In the genomic region with DNA sequence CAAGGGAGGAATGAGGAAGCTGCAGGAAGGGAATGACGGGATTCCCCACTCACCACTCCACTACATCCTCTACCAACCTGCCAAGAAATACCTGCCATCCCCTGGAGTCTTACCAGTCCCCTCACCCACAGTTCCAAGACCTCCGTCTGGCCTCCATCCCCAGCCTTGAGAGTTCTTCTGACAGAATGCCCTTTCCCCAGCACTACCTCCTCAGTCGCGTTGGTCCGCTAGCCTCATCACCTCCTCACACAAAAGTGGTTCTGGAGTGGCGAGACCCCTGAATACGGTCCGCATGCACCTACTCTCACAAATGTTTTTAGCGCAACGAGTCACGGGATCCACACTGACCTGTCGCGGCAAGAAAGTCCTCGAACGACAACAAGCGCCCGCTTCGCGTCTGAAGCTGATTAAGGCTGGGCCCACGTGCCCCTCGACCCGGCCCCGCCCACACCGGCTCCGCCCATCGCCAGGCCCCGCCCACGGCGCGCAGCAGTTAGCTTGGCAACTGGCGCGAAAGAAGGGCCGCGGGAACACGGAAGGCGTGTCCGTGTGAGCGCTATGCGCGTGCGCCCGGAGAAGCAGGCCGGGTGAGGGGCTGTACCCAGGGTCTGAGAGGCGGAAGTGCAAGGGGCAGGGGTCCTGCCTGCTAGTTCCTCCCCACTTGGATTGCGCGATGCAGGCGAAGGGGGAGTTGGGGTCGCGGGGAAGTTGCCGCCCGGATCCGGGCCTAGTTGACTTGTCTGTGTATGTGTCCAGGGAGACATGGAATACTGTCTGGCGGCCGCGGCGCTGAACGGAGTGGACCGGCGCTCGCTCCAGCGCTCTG, we compare ENCODE assay signal across 8 mouse cellular contexts. TPM values are rescaled to one million over a fixed set of nuclear protein-coding genes. Genes with fewer than 3 reads are reported as not detected.
DNase-seq lines count a peak whose midpoint lies in the region; ATAC-seq lines count a peak whose summit lies in the region.

A gene (minus strand): TSS at position 416 of the 826 bp plus-strand sequence.
A gene (plus strand): TSS at position 501 of the 826 bp plus-strand sequence.

- under 1% methylated on average over 61 of the region's 61 CpGs for WGBS in hindbrain, embryonic 16.5 days
- WGBS in macrophage (ENCODE audit: missing documents): 3% methylated on average over 59 of the region's 61 CpGs

- peak within 1 kb of the TSS; percentile 89 for H3K4me2 ChIP-seq in hindbrain, embryonic 16.5 days (ENCODE audit: low read length)

- H3K27ac ChIP-seq in hindbrain, embryonic 16.5 days (ENCODE audit: low read depth, low read length): peak within 1 kb of the TSS; percentile 76
- peak within 1 kb of the TSS; percentile 33 for H3K27ac ChIP-seq in macrophage

- no peaks in the 10 kb centered on the region for H3K4me1 ChIP-seq in hindbrain, embryonic 16.5 days (ENCODE audit: control insufficient read depth, insufficient read depth, low read depth, low read length)

- peak; percentile 97 for ATAC-seq in hindbrain, embryonic 16.5 days

- no peaks in the 10 kb centered on the region for H3K79me2 ChIP-seq in macrophage (ENCODE audit: inconsistent target)

- H3K9ac ChIP-seq in hindbrain, embryonic 16.5 days (ENCODE audit: low read depth, low read length): peak within 1 kb of the TSS; percentile 80

- H3K4me3 ChIP-seq in hindbrain, embryonic 16.5 days (ENCODE audit: low read length): peak within 1 kb of the TSS; percentile 75
- peak within 1 kb of the TSS; percentile 72 for H3K4me3 ChIP-seq in macrophage (ENCODE audit: inconsistent target)

- H3K9me3 ChIP-seq in hindbrain, embryonic 16.5 days (ENCODE audit: control insufficient read depth, low read length): no peaks in the 10 kb centered on the region

- H3K27me3 ChIP-seq in hindbrain, embryonic 16.5 days (replicated peaks; ENCODE audit: control insufficient read depth, insufficient read depth, low read length): no peaks in the 10 kb centered on the region

- no peaks in the 10 kb centered on the region for H3K36me3 ChIP-seq in hindbrain, embryonic 16.5 days (ENCODE audit: control insufficient read depth, insufficient read depth, low read length)
- H3K36me3 ChIP-seq in macrophage (ENCODE audit: inconsistent target): no peaks in the 10 kb centered on the region

- peak; percentile 96 for DNase-seq in WW6 (ENCODE audit: low read depth, low spot score)
- DNase-seq in cerebellum, postnatal 4 days (ENCODE audit: low spot score in 2 of 2): peak; percentile 89 to 96
- peak; percentile 96 for DNase-seq in gastrocnemius, adult 18-20 months (ENCODE audit: low spot score)
- peak; percentile 89 to 93 for DNase-seq in left cerebral cortex, adult 18-20 months (ENCODE audit: low spot score in 2 of 2)
- DNase-seq in right cerebral cortex, adult 18-20 months: peak; percentile 94
- peak; percentile 91 for DNase-seq in urinary bladder, postnatal 10 days (ENCODE audit: low spot score)

RNA-seq across cellular contexts. Expression of the first gene that starts in this region (rescaled TPM):
- total RNA-seq in gastrocnemius, adult 18-20 months (2021): 1 to 10 TPM; 6.0 to 8.2 TPM
- polyA plus RNA-seq in hindbrain, embryonic 16.5 days (2015; fragmentation: Nextera tagmentation; extraction: Ambion mirVana): 21.3 and 27.5 TPM in 2 replicates
- total RNA-seq in left cerebral cortex, adult 18-20 months (2021): 10 to 100 TPM; 17.8 to 21.5 TPM
- total RNA-seq in macrophage (2018; cell fraction: chromatin; rRNA removed): 10 to 100 TPM in 1 of 26 experiments, 1 to 10 TPM in 19, under 1 TPM in 5, not detected in 1; 0.37 to 10.2 (median 2.6) TPM
- 1 to 10 TPM in 14 of 26 experiments, under 1 TPM in 12; 0.28 to 2.5 (median 1.1) TPM for total RNA-seq in macrophage (2018; cell fraction: cytosol; rRNA removed)
- 1 to 10 TPM in 20 of 26 experiments, under 1 TPM in 6; 0.33 to 8.6 (median 2.2) TPM for total RNA-seq in macrophage (2018; cell fraction: nucleus; rRNA removed)
- polyA plus RNA-seq in macrophage (2018): 0.98 to 1.8 TPM (median 1.3 TPM) in 3 replicates

RNA-seq across cellular contexts. Expression of the second gene that starts in this region (rescaled TPM):
- total RNA-seq in gastrocnemius, adult 18-20 months (2021): 10 to 100 TPM; 16.4 to 19.3 TPM
- 16.7 and 17.7 TPM in 2 replicates for polyA plus RNA-seq in hindbrain, embryonic 16.5 days (2015; fragmentation: Nextera tagmentation; extraction: Ambion mirVana)
- 1 to 10 TPM; 3.6 to 6.0 TPM for total RNA-seq in left cerebral cortex, adult 18-20 months (2021)
- total RNA-seq in macrophage (2018; cell fraction: chromatin; rRNA removed): 10 to 100 TPM in 11 of 26 experiments, 1 to 10 TPM in 15; 2.5 to 25.6 (median 8.1) TPM
- total RNA-seq in macrophage (2018; cell fraction: cytosol; rRNA removed): 10 to 100 TPM; 32.9 to 63.7 (median 43.4) TPM
- 10 to 100 TPM in 19 of 26 experiments, 1 to 10 TPM in 7; 3.5 to 21.2 (median 12.1) TPM for total RNA-seq in macrophage (2018; cell fraction: nucleus; rRNA removed)
- polyA plus RNA-seq in macrophage (2018): 38.0 to 49.5 TPM (median 47.1 TPM) in 3 replicates

Comparison
In these comparisons a context has a peak if more than half of its experiments do, and no peak if none do; other contexts are left out.
1. Peak in every context shown above with its lines: DNase-seq, ATAC-seq, H3K4me3 ChIP-seq and H3K27ac ChIP-seq.